Mouse (Mus musculus) kidney, postnatal 10 days (tissue): ENCODE measurements around the gene Prkce.

Experiments
- DNase-seq: peaks from one replicate; pipeline ENCODE4 v3.0.0; 2021; ENCODE audit warnings: mixed read lengths

Prkce gene

GRCm38 (mm10) chr17:86304923-86305630 is 137.5 kb downstream of the Prkce start:
- no peak for DNase-seq

- DNase-seq: no peak
Measured at GRCm38 (mm10) chr17:86306161-86306560, 138.6 kb downstream of the Prkce start.

GRCm38 (mm10) chr17:86313413-86314139 is 146.0 kb downstream of the Prkce start:
- DNase-seq: peak; percentile 74

DNA sequence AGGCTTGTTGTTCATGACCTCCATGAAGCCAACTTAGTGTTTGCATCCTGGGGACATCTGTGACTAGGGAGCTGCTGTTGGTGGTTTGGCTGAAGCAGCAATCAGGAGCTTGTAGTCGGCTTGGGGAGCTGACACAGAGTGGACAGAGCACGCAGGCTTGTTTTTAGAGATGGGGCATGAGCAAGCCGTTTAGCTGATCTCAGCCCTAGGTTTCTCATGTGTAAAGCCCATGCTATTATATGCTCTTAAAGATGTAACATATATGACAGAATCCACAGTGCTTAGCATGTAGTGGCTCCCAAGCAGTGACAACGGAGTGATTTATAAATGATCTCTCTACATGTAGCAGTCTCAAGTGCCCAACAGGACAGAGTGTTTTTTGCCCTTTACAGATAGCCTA is 148.3 kb downstream of the Prkce start:
- no peak for DNase-seq

- DNase-seq: no peak
Measured at GRCm38 (mm10) chr17:86316771-86317170, 149.2 kb downstream of the Prkce start.

- DNase-seq: no peak
Measured at GRCm38 (mm10) chr17:86317197-86317596, 149.6 kb downstream of the Prkce start.

DNA sequence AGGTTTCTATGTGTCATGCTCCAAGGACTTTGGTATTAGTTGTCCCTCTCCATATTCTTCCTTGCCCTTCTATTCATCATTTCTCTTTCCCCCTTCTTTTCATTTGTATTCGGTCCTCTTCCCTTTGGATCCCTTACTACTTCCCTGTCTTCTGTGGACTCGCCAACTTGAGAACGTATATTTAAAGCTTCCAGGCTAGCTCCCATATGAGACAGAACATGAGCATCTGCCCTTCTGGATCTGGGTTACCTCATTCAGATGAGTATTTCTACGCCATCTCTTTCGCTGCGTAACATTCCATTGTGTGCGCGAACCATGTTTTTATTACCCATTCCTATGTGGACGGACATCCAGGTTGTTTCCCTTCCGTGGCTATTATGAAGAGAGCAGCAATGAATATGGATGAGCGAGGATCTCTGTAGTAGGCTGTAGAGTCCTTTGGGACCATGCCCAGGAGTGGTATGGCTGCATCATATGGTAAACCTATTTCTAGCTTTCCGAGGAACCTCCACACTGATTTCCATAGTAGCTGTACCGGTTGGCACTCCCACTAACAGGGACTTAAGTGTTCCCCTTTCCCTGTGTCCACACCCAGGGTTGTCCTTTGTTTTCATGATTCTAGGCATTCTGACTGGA is 152.5 kb downstream of the Prkce start:
- DNase-seq: no peak

- DNase-seq: no peak
Measured at GRCm38 (mm10) chr17:86322840-86323239, 155.3 kb downstream of the Prkce start.

- DNase-seq: no peak
Measured at GRCm38 (mm10) chr17:86323310-86323709, 155.7 kb downstream of the Prkce start.

GRCm38 (mm10) chr17:86323909-86324686 is 156.5 kb downstream of the Prkce start:
- no peak for DNase-seq

GRCm38 (mm10) chr17:86324756-86325155 is 157.2 kb downstream of the Prkce start:
- DNase-seq: no peak

DNA sequence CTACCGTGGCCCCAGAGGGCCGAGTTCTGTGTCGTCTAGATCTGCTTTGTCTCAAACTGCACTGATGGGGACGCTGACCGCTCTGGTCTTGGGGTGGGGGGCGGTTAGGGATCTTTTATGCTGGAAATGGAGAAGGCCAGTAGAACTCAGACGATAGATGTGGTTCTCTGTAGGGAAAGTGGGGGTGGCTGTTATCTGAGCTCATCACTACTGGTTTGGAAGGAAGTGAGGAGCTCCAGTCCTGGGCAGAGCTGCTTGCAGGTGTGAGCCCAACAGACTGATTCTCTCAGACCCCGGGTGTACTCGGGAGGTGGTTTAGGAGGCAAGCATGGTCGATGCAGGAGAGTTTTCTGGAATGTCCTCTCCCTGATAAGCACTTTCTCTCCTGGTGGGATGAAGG is 157.7 kb downstream of the Prkce start:
- no peak for DNase-seq

DNA sequence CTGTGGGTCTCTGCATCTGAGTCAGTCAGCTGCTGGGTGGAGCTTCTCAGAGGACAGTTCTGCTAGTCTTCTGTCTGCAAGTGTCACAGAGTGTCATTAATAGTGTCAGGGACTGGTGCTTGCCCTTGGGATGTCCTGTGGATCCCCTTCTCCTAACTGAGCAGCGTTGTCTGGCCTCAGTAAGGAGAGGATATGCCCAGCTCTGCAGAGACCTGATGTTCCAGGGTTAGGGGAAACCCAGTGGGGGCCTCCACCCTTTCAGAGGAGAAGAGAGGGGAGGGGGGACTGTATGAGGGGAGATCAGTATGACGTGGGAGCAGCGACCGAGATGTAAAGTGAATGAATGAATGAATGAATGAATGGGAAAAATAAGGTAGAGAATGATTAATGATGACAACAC is 160.4 kb downstream of the Prkce start:
- DNase-seq: no peak

- DNase-seq: peak; percentile 31
Measured at GRCm38 (mm10) chr17:86329273-86330075, 161.9 kb downstream of the Prkce start.

GRCm38 (mm10) chr17:86330076-86330955 is 162.7 kb downstream of the Prkce start:
- DNase-seq: peak; percentile 34

- no peak for DNase-seq
Measured at GRCm38 (mm10) chr17:86331835-86332234, 164.2 kb downstream of the Prkce start.

GRCm38 (mm10) chr17:86334990-86335389 is 167.4 kb downstream of the Prkce start:
- peak; percentile 81 for DNase-seq

DNA sequence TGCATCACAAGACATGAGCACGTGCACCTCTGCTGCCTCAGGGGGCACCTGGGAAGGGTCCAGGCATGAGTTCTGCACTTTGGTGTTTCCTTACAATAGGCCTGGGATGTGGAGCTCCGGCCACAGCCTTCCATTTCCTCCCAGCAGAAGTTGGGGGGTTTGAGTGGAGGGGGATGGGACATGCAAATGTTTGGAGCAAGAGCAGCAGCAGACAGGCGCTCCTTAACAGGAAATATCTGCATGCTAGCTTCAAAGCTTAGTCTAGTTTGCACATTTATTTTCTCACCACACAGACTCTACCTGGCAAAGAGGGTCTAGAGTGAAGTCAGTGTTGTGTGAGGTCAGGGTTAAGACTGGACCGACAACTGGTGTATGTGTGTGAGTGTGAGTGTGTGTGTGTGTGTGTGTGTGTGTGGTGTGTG is 169.1 kb downstream of the Prkce start:
- peak; percentile 71 for DNase-seq

GRCm38 (mm10) chr17:86337076-86337475 is 169.5 kb downstream of the Prkce start:
- DNase-seq: peak; percentile 52

DNA sequence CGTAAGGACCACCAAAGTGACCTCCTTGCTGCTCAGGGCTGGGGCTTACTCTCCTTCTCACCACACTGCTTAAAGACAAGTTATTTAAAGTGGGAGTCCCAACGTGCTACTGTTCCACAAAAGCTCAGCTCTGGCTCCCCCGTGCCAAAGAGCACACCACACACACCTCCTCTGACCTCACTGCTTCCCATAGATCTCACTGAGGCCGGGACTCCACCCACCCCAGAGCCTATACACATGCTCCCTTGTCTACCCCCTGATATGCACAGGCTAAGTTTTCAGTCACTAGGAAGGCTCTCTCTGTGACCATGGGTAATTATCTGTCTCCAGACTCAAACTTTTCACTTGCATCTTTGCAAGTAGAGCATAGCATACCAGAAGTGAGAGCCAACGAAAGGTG is 170.7 kb downstream of the Prkce start:
- no peak for DNase-seq

DNA sequence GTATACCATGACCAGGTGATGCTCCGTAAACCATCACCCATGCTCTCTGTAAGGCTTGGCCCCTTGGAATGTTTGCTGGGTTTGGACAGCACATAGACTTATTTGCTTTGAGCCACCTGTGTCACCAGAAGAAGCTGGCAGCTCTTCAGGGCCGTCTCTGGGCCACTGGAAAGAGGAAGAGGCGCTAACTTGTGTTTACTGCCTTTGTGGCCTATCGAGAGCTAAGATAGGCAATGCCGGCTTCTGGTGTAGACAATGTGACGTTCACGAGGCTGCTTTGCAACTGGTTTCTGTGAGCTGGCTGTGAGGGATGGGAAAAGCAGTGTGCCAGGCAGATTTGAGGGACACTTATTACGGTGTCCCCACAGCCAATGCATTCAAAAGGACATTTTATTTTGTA is 176.4 kb downstream of the Prkce start:
- DNase-seq: no peak
